Mouse (Mus musculus): Measurements from ENCODE around the gene Iqsec2. TPM values are rescaled to one million over a fixed set of nuclear protein-coding genes. Genes with fewer than 3 reads are reported as not detected.

Gene Iqsec2
- 9.1 and 11.5 TPM in 2 replicates for polyA plus RNA-seq (2012; rRNA removed)
- polyA plus RNA-seq (2014; fragmentation: Nextera tagmentation; extraction: Ambion mirVana): 4.3 TPM in 2 replicates

DNA sequence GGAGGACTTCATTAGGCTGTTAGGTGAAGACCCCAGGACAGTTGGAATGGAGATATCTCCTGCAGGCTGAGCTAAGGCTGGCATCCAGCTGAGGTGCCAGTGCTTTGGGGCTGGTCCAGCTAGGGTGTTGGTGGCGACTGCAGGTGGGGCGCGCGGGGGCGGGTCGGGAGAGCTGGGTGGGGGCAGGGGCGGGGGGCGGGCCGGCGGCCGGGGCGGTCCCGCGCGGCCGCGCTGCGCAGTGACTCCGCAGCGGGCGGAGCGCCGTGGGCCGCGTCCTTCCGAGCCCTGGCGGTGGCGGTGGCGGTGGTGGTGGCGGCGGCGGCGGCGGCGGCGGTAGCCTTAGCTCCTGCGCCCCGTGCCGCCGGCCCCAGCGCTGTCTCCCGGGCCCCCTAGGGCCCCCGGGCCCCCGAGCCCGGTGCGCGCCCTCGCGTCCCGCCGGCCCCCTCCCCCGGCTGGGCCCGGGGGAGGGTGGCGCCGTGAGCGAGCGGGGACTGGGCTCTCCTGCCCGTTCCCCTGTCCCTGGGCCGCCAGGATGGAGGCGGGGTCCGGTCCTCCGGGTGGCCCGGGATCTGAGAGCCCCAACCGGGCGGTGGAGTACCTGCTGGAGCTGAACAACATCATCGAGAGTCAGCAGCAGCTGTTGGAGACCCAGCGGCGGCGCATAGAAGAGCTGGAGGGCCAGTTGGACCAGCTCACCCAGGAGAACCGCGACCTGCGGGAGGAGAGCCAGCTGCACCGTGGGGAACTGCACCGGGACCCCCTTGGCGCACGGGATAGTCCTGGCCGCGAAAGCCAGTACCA is at the start of gene Iqsec2:
Gene Iqsec2 (plus strand): TSS at position 328 of the 801 bp plus-strand sequence.
- ATAC-seq (ENCODE audit: low FRiP score, low read depth): peak; percentile 69
- Histone ChIP-seq H3K9ac (ENCODE audit: low read depth, low read length, severe bottlenecking) (peak within 1 kb of the TSS; percentile 65), H3K36me3 (ENCODE audit: control insufficient read depth, insufficient read depth, low read length) (no peaks in the 10 kb centered on the region), H3K9me3 (ENCODE audit: control insufficient read depth, low read length) (no peaks in the 10 kb centered on the region), H3K27me3 (ENCODE audit: control insufficient read depth, insufficient read depth, low read length) (peaks cover 9% of the 10 kb centered on the region), H3K27ac (replicated peaks; ENCODE audit: low read depth, low read length) (no peak within 1 kb of the TSS), H3K4me1 (ENCODE audit: control insufficient read depth, insufficient read depth, low read length) (no peaks in the 10 kb centered on the region), H3K4me3 (replicated peaks; ENCODE audit: low read length) (peak within 1 kb of the TSS; percentile 48), H3K4me2 (replicated peaks; ENCODE audit: low read depth, low read length, severe bottlenecking) (peak within 1 kb of the TSS; percentile 81)
- WGBS: 17% methylated on average over 16 of the region's 78 CpGs
- DNase-seq (ENCODE audit: low spot score): no peak
- no peak for TF ChIP-seq POLR2A (IDR thresholded peaks at IDR 0.05; ENCODE audit: borderline replicate concordance, extremely low read depth, insufficient read depth, insufficient read length)

DNA sequence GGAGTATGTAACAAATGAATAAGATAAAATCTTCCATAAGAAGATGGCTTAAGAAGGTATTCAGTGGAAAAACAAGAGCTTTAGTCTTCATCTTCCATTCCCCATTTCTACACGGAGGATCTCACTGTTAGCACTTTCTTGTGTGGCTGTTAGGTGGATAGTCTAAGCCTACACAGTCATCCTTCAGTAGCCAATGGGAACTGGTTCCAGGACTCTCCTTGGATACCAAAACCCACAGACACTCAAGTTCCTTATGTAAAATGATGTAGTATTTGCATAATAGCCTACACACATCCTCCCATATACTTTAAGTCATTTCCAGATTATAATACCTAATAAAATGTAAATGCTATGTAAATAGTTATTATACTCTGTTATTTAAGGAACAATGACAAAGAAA is 46.5 kb upstream of the Iqsec2 start:
- Histone ChIP-seq H3K27ac (replicated peaks; ENCODE audit: low read depth, low read length) (no peak overlapping the region), H3K9ac (ENCODE audit: low read depth, low read length, severe bottlenecking) (no peak overlapping the region), H3K4me3 (replicated peaks; ENCODE audit: low read length) (no peak overlapping the region), H3K36me3 (ENCODE audit: control insufficient read depth, insufficient read depth, low read length) (no peaks in the 10 kb centered on the region), H3K4me2 (replicated peaks; ENCODE audit: low read depth, low read length, severe bottlenecking) (no peak overlapping the region), H3K27me3 (ENCODE audit: control insufficient read depth, insufficient read depth, low read length) (peaks cover 3% of the 10 kb centered on the region; the same call in 1 of the 2 replicates), H3K9me3 (ENCODE audit: control insufficient read depth, low read length) (no peaks in the 10 kb centered on the region), H3K4me1 (ENCODE audit: control insufficient read depth, insufficient read depth, low read length) (no peaks in the 10 kb centered on the region)
- 35% methylated on average over 1 of the region's 1 CpGs for WGBS
- ATAC-seq (ENCODE audit: low FRiP score, low read depth) (no peak), DNase-seq (ENCODE audit: low spot score) (no peak)
- no peak for TF ChIP-seq POLR2A (IDR thresholded peaks at IDR 0.05; ENCODE audit: borderline replicate concordance, extremely low read depth, insufficient read depth, insufficient read length)

DNA sequence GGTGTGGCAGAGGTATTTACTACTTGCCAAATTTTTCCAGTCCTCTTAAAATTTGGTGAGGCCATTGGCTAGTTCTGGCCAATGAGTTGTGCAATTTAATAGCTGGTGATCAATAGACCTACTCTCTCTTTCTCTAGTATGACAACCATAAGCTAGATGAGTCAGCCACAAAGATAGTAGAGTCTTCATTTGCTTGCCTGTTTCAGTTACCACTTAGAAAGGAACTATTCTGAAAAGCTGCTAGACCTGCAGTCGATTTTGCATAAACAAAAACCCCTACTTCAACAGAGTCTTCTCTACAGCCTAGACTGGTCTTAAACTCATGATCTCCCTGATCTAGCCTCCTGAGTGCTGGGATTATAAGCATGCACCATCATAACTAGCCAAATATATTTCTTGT is 22.4 kb upstream of the Iqsec2 start:
- Histone ChIP-seq H3K36me3 (ENCODE audit: control insufficient read depth, insufficient read depth, low read length) (no peaks in the 10 kb centered on the region), H3K4me3 (replicated peaks; ENCODE audit: low read length) (no peak overlapping the region), H3K4me1 (ENCODE audit: control insufficient read depth, insufficient read depth, low read length) (no peaks in the 10 kb centered on the region), H3K27me3 (ENCODE audit: control insufficient read depth, insufficient read depth, low read length) (peaks cover 5% of the 10 kb centered on the region; the same call in 1 of the 2 replicates), H3K4me2 (replicated peaks; ENCODE audit: low read depth, low read length, severe bottlenecking) (no peak overlapping the region), H3K9ac (ENCODE audit: low read depth, low read length, severe bottlenecking) (no peak overlapping the region), H3K27ac (replicated peaks; ENCODE audit: low read depth, low read length) (no peak overlapping the region), H3K9me3 (ENCODE audit: control insufficient read depth, low read length) (no peaks in the 10 kb centered on the region)
- no peak for DNase-seq (ENCODE audit: low spot score)
- WGBS: 91% methylated on average over 1 of the region's 1 CpGs
- TF ChIP-seq POLR2A (IDR thresholded peaks at IDR 0.05; ENCODE audit: borderline replicate concordance, extremely low read depth, insufficient read depth, insufficient read length): no peak
- no peak for ATAC-seq (ENCODE audit: low FRiP score, low read depth)

DNA sequence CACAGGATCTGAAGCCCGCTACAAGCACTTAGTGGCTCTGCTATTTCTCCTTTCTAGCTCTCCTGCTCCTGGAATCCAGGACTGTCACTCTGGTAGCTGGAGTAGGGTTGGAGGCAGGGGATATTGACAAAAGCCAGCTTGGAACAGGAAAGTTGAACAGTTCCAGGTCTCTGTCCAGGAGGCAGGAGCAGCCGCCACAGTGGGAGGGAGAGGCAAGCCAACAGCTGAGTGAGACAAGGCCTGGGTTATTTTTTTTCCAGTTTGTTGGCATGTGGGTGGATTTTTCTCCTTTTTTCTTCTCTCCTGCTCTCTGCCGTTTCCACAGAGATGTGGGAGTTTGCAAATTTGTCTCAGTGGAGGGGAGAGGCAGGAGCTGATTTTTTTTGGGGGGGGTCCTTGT is 13.3 kb upstream of the Iqsec2 start:
- Histone ChIP-seq H3K9ac (ENCODE audit: low read depth, low read length, severe bottlenecking) (no peak overlapping the region), H3K27me3 (ENCODE audit: control insufficient read depth, insufficient read depth, low read length) (0 out of 2 replicates have a peak, but pooled peaks cover 10% of the 10 kb centered on the region), H3K4me2 (replicated peaks; ENCODE audit: low read depth, low read length, severe bottlenecking) (no peak overlapping the region), H3K27ac (replicated peaks; ENCODE audit: low read depth, low read length) (no peak overlapping the region), H3K4me1 (ENCODE audit: control insufficient read depth, insufficient read depth, low read length) (no peaks in the 10 kb centered on the region), H3K4me3 (replicated peaks; ENCODE audit: low read length) (no peak overlapping the region), H3K9me3 (ENCODE audit: control insufficient read depth, low read length) (no peaks in the 10 kb centered on the region), H3K36me3 (ENCODE audit: control insufficient read depth, insufficient read depth, low read length) (no peaks in the 10 kb centered on the region)
- 50% methylated on average over 3 of the region's 3 CpGs for WGBS
- ATAC-seq (ENCODE audit: low FRiP score, low read depth) (no peak), DNase-seq (ENCODE audit: low spot score) (no peak)
- no peak for TF ChIP-seq POLR2A (IDR thresholded peaks at IDR 0.05; ENCODE audit: borderline replicate concordance, extremely low read depth, insufficient read depth, insufficient read length)

DNA sequence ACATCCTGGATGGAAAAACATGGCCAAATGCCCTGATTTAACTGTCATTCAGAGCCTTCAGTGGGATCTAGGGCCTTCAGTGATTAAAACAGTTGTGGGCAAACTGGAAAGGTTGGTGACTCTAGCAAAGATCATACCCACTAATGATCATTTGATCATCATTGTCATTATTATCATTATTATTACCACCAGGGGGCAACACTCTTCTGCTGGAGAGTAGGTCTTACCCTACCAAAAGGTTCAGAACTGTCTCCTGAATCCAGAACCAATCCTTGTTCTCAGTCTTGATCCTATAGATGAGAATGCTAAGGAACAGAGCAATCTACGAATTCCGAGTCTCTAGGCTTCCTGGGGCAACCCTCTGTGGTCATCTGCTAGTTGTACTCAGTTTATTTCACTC is 12.0 kb upstream of the Iqsec2 start:
- no peak overlapping the region for H3K4me3 ChIP-seq (replicated peaks; ENCODE audit: low read length)
- TF ChIP-seq POLR2A (IDR thresholded peaks at IDR 0.05; ENCODE audit: borderline replicate concordance, extremely low read depth, insufficient read depth, insufficient read length): no peak
- H3K36me3 ChIP-seq (ENCODE audit: control insufficient read depth, insufficient read depth, low read length): no peaks in the 10 kb centered on the region
- DNase-seq (ENCODE audit: low spot score) (no peak), ATAC-seq (ENCODE audit: low FRiP score, low read depth) (no peak)
- H3K9ac ChIP-seq (ENCODE audit: low read depth, low read length, severe bottlenecking): no peak overlapping the region
- no peak overlapping the region for H3K27ac ChIP-seq (replicated peaks; ENCODE audit: low read depth, low read length)
- H3K4me1 ChIP-seq (ENCODE audit: control insufficient read depth, insufficient read depth, low read length): no peaks in the 10 kb centered on the region
- WGBS: 84% methylated on average over 2 of the region's 2 CpGs
- H3K27me3 ChIP-seq (ENCODE audit: control insufficient read depth, insufficient read depth, low read length): 0 out of 2 replicates have a peak, but pooled peaks cover 10% of the 10 kb centered on the region
- no peaks in the 10 kb centered on the region for H3K9me3 ChIP-seq (ENCODE audit: control insufficient read depth, low read length)
- no peak overlapping the region for H3K4me2 ChIP-seq (replicated peaks; ENCODE audit: low read depth, low read length, severe bottlenecking)

Data from limb, embryonic 14.5 days (tissue).